Mouse (Mus musculus) T-cell, adult 2 months (primary cell): ENCODE data around the gene Micall2.
"Not testable (repeated sequence)": the region's sequence is repeated elsewhere in the genome, so short reads cannot be mapped to it uniquely, and the experiment has no call there.

Experiments
- DNase-seq: peaks from one replicate; pipeline ENCODE4 v3.0.0; 2022; ENCODE audit warnings: low spot score

Gene Micall2

DNA sequence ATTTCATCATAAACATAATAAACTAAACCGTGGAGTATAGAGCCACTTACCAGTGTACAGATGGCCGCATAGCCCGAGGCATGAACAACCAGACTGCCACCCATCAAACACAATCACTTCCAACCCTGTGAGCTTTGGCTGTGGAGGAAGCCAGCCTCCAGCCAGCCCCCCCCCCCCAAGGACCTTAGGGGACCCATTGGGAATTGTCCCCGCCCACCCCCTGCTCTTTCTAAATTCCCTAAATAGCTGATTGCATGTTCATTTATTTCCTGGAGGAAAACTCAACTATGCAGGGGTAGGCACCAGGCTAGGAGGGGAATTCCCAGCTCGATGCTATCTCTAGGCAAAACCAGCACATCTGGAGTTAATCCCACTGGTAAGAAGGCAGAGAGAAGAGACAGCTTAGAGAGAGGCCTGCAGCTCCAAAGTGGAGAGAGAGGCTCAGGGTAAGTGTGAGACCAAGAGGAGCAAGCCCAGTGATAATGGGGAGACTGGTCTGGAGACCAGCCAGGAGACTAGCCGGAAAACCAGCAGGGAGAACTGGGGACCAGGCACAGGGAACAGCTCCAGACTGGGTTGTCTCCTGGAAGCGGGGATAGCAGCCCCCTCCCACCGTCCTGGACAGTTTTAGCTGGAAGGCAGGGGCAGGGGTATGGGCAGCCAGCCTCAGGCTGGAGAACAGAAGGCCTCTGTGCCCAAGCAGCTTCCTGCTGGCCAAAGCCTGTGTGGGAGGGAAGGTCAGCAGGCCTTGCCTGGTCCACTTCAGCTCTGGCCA, 5.2 kb downstream of the Micall2 start:
- no peak for DNase-seq

- DNase-seq, result no peak
Measured at GRCm38 (mm10) chr5:139727261-139727660, 8.9 kb downstream of the Micall2 start.

- DNase-seq, result no peak
Measured at GRCm38 (mm10) chr5:139726186-139726585, 9.9 kb downstream of the Micall2 start.

- DNase-seq, result no peak
Measured at GRCm38 (mm10) chr5:139724336-139725116, 11.6 kb downstream of the Micall2 start.

DNA sequence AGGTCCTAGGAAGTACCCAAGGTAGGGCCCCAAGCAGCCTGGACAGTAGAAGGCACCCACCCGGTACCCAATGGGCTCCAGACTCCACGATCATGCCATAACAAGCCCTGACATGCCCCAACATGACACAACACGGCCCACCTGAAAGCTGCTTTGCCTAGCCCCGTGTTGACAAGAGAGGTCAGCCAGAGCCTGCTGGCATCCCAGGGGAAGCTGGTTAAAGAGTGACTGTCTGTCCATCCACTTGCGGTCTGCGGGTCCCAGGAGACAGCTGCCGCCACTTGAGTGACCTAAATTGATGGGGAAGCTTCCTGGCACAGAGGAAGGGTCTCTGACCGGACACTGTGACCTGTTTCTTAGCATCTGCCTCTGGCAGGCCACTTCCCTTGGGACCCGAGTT, 13.0 kb downstream of the Micall2 start:
- DNase-seq, result no peak

DNA sequence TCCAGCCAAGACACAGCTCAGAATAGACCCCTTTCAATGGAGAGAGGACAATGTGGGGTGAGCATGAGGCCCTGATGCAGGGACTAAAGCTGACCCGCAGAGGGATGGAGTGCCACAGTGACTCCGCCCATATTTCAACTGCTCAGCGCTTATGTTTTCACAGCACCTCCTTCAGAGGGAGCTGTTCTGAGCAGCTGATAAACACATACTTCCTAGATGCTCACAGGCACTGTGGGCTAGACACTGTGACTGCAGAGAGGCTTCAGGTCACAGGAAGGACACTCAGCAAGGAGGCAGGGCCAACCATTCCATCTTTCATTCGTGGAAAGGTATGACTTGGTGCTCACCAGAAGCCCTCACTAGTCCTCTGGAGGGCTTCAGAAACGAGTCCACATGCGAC, 13.4 kb downstream of the Micall2 start:
- DNase-seq, result no peak

DNA sequence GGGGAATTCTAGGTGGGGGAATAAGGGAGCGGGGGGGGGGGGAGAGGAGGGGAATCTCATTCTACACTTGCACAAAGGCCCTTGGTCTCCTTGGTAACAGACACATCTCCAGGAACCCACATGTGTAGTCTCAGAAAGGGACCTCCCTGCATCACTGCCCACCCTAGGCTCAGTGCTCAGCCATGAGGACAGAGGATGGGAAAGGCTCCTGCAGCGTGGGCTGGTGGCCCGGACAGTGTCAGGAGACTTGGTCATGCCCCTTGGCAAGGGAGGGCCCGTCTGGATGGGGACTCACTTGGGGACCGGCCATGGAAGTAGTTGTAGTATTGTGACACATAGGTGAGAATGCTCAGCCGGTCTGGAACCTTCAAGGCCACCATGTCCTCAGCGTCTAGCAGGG, 17.2 kb downstream of the Micall2 start:
- DNase-seq, result no peak

DNA sequence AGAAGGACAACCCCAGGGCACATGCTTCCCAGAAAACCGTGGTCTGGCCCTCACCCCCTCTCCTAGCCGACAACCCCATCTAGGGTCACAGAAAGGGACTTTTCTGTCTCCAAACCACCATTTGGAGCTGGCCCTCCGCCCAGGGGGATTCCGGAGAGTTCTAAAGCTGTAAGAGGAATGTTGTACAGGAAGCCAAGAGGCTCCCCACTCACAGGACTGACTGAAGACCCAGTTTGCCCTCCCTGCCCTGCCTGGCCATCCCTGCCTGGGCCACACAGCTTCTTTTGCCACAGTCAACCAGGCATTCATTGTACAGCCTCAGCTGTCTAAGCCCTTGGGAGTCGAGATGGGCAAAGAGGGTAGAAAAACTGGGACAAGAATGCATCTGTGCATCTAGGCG, 17.6 kb downstream of the Micall2 start:
- no peak for DNase-seq

DNA sequence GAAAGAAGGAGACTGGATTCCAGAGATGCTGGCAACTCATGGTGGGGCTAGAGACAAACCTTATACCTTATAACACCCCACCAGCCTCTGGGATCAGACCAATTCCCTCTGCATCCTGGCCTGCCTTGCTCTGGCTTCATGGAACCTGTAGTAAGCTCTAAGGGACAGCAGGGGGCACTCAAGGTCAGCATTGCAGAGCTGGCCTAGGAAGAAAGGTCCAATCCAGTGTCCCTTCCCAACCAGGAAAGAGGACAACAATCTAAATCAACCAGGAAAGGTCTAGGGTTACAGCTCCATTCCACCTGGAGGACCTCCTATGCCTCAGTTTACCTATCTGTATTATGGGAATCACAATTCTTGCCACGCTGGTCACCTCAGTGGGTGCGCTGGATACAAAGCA, 18.4 kb downstream of the Micall2 start:
- DNase-seq, result no peak

GRCm38 (mm10) chr5:139706496-139706895, 29.6 kb downstream of the Micall2 start:
- DNase-seq, result no peak

- peak; percentile 31 for DNase-seq
Measured at GRCm38 (mm10) chr5:139702905-139703304, 33.2 kb downstream of the Micall2 start.

- no peak for DNase-seq
Measured at GRCm38 (mm10) chr5:139702236-139702635, 33.9 kb downstream of the Micall2 start.

GRCm38 (mm10) chr5:139696954-139697353, 39.2 kb downstream of the Micall2 start:
- no peak for DNase-seq

DNA sequence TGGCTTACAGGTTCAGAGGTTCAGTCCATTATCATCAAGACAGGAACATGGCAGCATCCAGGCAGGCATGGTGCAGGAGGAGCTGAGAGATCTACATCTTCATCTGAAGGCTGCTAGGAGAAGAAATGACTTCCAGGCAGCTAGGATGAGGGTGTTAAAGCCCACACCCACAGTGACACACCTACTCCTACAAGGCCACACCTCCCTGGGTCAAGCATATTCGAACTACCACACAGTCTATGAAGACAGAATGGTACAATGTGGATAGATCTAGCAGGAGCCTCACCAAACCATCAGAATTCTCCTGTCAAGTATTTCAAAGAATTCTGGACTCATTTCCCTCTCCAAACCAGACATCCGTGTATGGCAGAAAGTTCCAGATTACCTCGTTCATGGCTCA, 40.3 kb downstream of the Micall2 start:
- DNase-seq, result not testable (repeated sequence)

DNA sequence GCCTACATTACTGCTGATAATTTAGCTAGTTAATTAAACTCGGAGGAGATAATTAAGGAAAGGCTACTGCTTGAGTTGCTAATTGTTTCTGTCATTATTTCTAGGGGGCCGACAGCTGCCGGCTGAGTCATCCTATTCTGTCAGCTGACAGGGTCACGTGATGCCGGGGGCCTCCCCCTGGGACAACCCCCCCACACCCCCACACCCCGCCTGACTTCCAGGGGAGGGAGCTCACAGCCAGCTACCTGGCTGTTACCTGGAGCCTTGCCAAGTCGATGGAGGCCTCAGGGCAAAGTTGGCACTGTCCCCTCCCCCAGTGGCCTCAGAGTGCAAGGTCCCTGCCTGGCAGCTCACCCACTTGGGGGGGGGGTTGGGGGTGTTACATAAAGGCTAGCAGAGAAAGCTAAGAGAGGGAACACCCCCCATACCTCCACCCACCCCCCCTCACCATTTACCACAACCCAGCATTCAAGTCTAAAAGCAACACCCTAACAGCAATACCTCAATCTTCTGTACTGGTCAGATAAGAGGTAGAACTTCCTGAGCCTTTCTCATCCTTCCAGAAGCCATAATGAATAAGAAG, 41.1 kb downstream of the Micall2 start:
- no peak for DNase-seq

DNA sequence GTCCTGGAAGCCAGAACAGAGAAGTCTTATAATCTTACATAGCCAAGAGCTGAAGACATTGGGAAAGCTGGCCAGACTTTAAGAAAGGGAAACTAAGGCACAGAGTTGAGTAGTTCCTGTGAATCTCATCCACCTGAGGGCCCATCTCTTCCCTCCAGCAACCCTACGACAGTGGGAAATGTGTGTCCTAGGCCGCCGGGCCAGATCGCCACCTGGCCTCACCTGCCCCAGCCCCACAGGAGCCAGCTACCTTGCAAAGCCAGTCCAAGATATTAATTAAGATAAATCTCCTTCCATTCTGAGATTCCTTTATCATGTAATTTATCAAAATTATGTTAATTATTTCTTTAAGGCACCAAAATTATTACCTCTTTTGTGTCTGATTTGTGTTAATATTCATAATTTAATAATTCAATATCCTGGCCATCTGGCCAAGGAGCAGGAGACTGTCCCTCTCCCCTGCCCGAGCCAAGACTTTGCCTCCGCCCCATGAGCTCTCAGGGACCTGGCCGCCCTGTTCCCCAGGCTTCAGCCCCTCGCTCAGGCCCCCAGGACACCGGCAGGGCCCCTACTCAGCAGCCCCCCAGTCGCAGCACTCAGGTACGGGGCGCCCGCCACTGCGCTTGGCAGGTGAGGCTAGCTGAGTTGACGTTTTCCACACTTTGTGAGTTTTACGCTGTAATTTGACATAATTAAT, 41.7 kb downstream of the Micall2 start:
- DNase-seq, result no peak

DNA sequence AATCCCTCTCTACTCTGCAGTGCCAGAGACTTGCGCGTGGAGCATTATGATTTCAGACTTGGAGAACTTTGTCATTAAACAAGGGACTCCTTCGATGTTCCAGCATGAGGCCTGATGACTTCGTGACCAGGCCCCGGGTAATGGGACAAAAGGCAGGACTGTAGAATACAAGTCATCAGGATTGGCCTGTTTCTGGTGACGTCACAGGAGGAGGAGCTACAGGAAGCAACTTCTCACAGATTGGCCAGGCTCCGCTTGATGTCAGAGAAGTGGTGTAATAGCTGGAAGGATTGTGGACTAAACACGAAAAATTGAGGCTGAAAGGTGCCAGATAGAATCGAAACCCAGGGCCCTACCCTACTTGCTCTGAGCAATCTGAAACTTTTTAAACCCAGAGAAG, 45.3 kb downstream of the Micall2 start:
- DNase-seq, result no peak

DNA sequence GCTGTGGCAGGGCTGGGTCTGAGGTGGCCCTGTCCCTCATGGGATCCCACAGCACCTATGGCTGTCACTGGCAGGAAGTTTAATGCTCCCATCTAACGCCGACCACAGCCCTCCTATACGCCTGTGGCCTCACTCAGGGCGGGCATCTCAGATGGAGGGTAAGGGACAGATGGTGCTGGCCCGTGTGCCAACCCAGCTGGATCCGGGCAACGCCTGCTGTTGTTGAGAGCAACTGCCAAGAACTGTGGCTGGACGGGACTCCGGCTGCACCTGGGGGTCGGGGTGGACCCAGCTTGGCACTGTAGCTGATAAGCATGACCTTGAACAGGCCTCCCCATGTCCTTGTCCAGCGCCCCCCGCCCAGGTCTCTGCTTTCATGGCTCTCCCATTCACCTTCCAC, 47.8 kb downstream of the Micall2 start:
- no peak for DNase-seq

DNA sequence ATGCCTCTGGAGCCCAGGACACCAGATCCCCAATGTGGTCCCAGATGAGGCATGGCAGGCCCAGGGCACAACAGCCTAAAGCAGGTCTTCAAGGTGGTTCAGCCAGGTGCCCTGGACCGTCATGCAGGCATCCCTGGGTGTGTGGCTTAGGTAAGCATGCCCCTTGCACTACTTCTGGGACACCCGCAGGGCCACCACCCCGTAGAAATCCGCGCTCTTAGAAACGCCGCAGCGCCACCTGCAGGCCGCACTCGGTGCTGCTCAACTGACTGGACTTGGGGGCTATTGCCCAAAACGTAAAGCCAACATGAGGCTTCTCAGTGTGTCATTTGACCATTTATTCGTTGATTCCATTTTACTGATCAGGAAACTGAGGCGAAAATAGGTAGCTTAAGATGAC, 48.5 kb downstream of the Micall2 start:
- DNase-seq, result peak; percentile 31

DNA sequence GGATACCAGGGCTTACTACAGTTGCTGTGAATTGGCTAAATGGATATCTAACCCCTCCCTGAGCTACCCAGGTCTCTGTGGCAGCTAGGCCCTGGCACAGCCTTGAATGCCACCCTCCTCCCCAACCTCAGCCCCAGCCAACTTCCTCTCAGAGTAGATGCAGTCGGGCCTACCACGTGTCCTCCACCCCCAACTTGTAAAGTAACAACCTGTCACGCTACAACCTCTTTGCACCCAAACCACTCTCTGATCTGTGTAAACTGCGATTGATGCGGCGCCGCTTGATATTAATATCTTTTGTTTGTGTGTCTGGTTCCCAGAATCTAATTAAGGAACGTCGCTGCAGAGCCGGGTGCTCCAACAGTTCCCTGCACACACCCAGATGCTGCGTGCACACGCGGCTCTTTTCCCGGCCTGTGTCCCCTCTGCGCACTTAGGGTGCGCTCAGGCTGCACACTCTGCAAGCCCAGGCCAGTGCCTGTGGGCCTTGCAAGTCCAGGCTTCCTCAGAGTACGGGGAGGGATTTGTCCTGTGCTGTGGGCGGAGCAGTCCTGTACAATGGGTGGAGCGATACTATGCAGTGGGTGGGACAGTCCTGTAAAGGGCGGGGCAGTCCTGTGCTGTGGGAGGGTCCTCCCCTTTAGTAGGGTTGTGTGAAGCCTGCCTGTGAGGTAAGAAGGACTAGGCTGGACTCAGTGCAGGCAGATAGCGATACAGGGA, 49.4 kb downstream of the Micall2 start:
- DNase-seq, result no peak

DNA sequence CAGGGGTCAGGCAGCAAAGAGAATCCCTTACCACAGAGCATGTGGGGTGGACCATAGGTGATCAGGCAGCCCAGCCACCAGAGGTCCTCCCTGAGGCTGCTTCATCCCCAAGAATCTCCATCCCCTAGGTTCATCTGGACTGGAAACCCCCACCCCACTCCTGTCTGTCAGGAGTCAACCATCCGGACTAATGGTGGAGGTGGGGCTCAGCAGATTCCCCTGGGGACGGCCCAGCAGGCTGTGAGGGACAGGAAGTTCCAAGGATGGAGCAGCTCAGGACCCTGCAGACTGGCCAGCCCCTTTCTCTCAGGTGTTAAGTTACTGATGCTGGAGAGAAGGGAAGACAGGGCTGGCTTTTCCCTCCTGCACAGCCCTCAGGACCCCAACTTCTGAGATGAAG, 52.9 kb downstream of the Micall2 start:
- no peak for DNase-seq

- no peak for DNase-seq
Measured at GRCm38 (mm10) chr5:139682631-139682977, 53.5 kb downstream of the Micall2 start.
